Mouse (Mus musculus) CH12.LX (cell line): ENCODE measurements at regions not wholly inside any gene's neighbourhood (a gene's known extent, or its start where the extent isn't known, plus 50 kb on each side); places are given as distances from the start of the nearest gene placed in this dataset.

Experiments used
- DNase-seq: peaks from one replicate; pipeline ENCODE4 v3.0.0-alpha.2; 2013; ENCODE audit errors: extremely low read depth
- H3K27ac ChIP-seq: 2 replicates; pipeline ENCODE4 v1.5.1; 2012; ENCODE audit warnings: low read depth, mild to moderate bottlenecking, control low read depth, moderate library complexity; ENCODE audit not compliant: insufficient read depth
- H3K27me3 ChIP-seq: replicated peaks from 2 replicates; pipeline ENCODE3; 2012; ENCODE audit warnings: inconsistent platforms
- H3K36me3 ChIP-seq, 2 experiments: replicated peaks in 1 of 2; 2 replicates each; pipeline versions ENCODE3 to v1.6.1; 2012; ENCODE audit warnings: inconsistent platforms in 1 of 2, low read length in 1 of 2, mild to moderate bottlenecking in 1 of 2, mixed read lengths in 1 of 2, moderate library complexity in 1 of 2; ENCODE audit not compliant: control insufficient read depth in 1 of 2, insufficient read depth in 1 of 2
- H3K4me1 ChIP-seq, 2 experiments: 2 replicates each; pipeline ENCODE4 v1.6.1; 2012; ENCODE audit warnings: inconsistent platforms in 1 of 2, moderate library complexity in 1 of 2; ENCODE audit not compliant: insufficient read depth in 2 of 2, control insufficient read depth in 1 of 2
- H3K4me2 ChIP-seq: 2 replicates; pipeline ENCODE4 v1.6.1; 2012; ENCODE audit warnings: low read depth, mild to moderate bottlenecking, control low read depth; ENCODE audit not compliant: poor library complexity, insufficient read depth, severe bottlenecking
- H3K4me3 ChIP-seq, 3 experiments: fragments of 150-350 bp in 1 of 3; sonication (generic) in 1 of 3; replicated peaks in 1 of 3; 2 replicates each; pipeline versions ENCODE3 to v1.5.1; 2011 to 2012; ENCODE audit warnings: low read depth in 2 of 3, low read length in 2 of 3, mild to moderate bottlenecking in 2 of 3, moderate library complexity in 2 of 3, control low read depth in 1 of 3, improper control_type of control experiment in 1 of 3, inconsistent platforms in 1 of 3, mixed read lengths in 1 of 3; ENCODE audit not compliant: poor library complexity in 1 of 3
- H3K79me2 ChIP-seq: replicated peaks from 2 replicates; pipeline ENCODE4 v1.6.1; 2012; ENCODE audit warnings: mild to moderate bottlenecking, moderate library complexity; ENCODE audit not compliant: control insufficient read depth, poor library complexity, insufficient read depth, severe bottlenecking; ENCODE audit errors: extremely low read depth
- H3K9ac ChIP-seq: 2 replicates; pipeline ENCODE4 v1.6.1; 2012; ENCODE audit warnings: low read depth, mild to moderate bottlenecking, control low read depth, moderate library complexity; ENCODE audit not compliant: insufficient read depth
- H3K9me3 ChIP-seq: replicated peaks from 2 replicates; pipeline ENCODE3; 2012; ENCODE audit warnings: low read length, inconsistent platforms, mixed read lengths
- BHLHE40 ChIP-seq: IDR thresholded peaks from 2 replicates; pipeline ENCODE4 v1.6.1; 2011; ENCODE audit warnings: mild to moderate bottlenecking, low read depth, low read length, improper control_type of control experiment
- CHD1 ChIP-seq: IDR thresholded peaks from 2 replicates; pipeline ENCODE4 v1.6.1; 2012; ENCODE audit warnings: low read depth, low read length, improper control_type of control experiment, inconsistent platforms
- CTCF ChIP-seq, 2 experiments: IDR thresholded peaks in 1 of 2; conservative IDR thresholded peaks in 1 of 2; 2 replicates each; pipeline ENCODE4 v1.5.1; 2011 to 2012; ENCODE audit warnings: low read depth in 2 of 2, low read length in 2 of 2, improper control_type of control experiment in 1 of 2, inconsistent platforms in 1 of 2, mild to moderate bottlenecking in 1 of 2, moderate library complexity in 1 of 2
- E2F4 ChIP-seq: IDR thresholded peaks from 2 replicates; pipeline ENCODE4 v1.6.1; 2011; ENCODE audit warnings: low read depth, low read length, improper control_type of control experiment; ENCODE audit not compliant: insufficient replicate concordance
- ELF1 ChIP-seq: IDR thresholded peaks from 2 replicates; pipeline ENCODE4 v1.6.1; 2014; ENCODE audit warnings: low read depth, mild to moderate bottlenecking, inconsistent platforms, low read length, improper control_type of control experiment
- GABPA ChIP-seq: IDR thresholded peaks from 2 replicates; pipeline ENCODE4 v1.6.1; 2012; ENCODE audit warnings: low read depth, low read length, improper control_type of control experiment, inconsistent platforms; ENCODE audit not compliant: insufficient replicate concordance
- JUN ChIP-seq: IDR thresholded peaks from 2 replicates; pipeline ENCODE4 v1.6.1; 2011; ENCODE audit warnings: low read depth, mild to moderate bottlenecking, low read length, improper control_type of control experiment, moderate library complexity; ENCODE audit not compliant: insufficient read depth
- JUND ChIP-seq: conservative IDR thresholded peaks from 2 replicates; pipeline ENCODE4 v1.6.1; 2011; ENCODE audit warnings: low read depth, low read length, improper control_type of control experiment
- MEF2A ChIP-seq: IDR thresholded peaks from 2 replicates; pipeline ENCODE4 v1.6.1; 2014; ENCODE audit warnings: low read depth, mild to moderate bottlenecking, inconsistent platforms, low read length, improper control_type of control experiment, borderline replicate concordance
- MXI1 ChIP-seq: IDR thresholded peaks from 2 replicates; pipeline ENCODE4 v1.6.1; 2011; ENCODE audit warnings: mild to moderate bottlenecking, low read depth, low read length, improper control_type of control experiment
- MYC ChIP-seq: IDR thresholded peaks from 2 replicates; pipeline ENCODE4 v1.6.1; 2011; ENCODE audit warnings: low read depth, mild to moderate bottlenecking, improper control_type of control experiment, low read length
- NRF1 ChIP-seq: IDR thresholded peaks from 2 replicates; pipeline ENCODE4 v1.6.1; 2014; ENCODE audit warnings: low read depth, mild to moderate bottlenecking, inconsistent platforms, low read length, improper control_type of control experiment, moderate library complexity
- PAX5 ChIP-seq: IDR thresholded peaks from 2 replicates; pipeline ENCODE4 v1.6.1; 2012; ENCODE audit warnings: low read length, inconsistent platforms, mixed read lengths
- POLR2AphosphoS2 ChIP-seq: IDR thresholded peaks from 2 replicates; pipeline ENCODE4 v1.6.1; 2011; ENCODE audit warnings: low read depth, low read length, improper control_type of control experiment
- RCOR1 ChIP-seq: conservative IDR thresholded peaks from 2 replicates; pipeline ENCODE4 v1.6.1; 2012; ENCODE audit warnings: low read depth, mild to moderate bottlenecking, inconsistent platforms, low read length, improper control_type of control experiment
- SIN3A ChIP-seq: IDR thresholded peaks from 2 replicates; pipeline ENCODE4 v1.6.1; 2012; ENCODE audit warnings: low read length, improper control_type of control experiment, inconsistent platforms
- SMC3 ChIP-seq: IDR thresholded peaks from 2 replicates; pipeline ENCODE4 v1.6.1; 2011; ENCODE audit warnings: low read depth, low read length, improper control_type of control experiment
- TBP ChIP-seq: conservative IDR thresholded peaks from 2 replicates; pipeline ENCODE4 v1.6.1; 2011; ENCODE audit warnings: low read depth, low read length, improper control_type of control experiment
- USF1 ChIP-seq: IDR thresholded peaks from 2 replicates; pipeline ENCODE4 v1.6.1; 2014; ENCODE audit warnings: low read depth, mild to moderate bottlenecking, inconsistent platforms, low read length, improper control_type of control experiment
- USF2 ChIP-seq: conservative IDR thresholded peaks from 2 replicates; pipeline ENCODE4 v1.6.1; 2011; ENCODE audit warnings: low read depth, low read length, improper control_type of control experiment
- ZKSCAN1 ChIP-seq: IDR thresholded peaks from 2 replicates; pipeline ENCODE4 v1.6.1; 2012; ENCODE audit warnings: low read depth, inconsistent platforms, low read length, improper control_type of control experiment, borderline replicate concordance
- ZNF384 ChIP-seq: IDR thresholded peaks from 2 replicates; pipeline ENCODE4 v1.6.1; 2012; ENCODE audit warnings: low read depth, low read length, improper control_type of control experiment, inconsistent platforms
- dilution Hi-C: fragments of 300-500 bp; cut with MboI; formaldehyde crosslinking; loops from 2 replicates; pipeline ENCODE4 v1.14.3; 2020; ENCODE audit warnings: low sequenced_read_pairs; ENCODE audit not compliant: extremely low pct_unique_long_range_greater_than_20kb, extremely low pct_ligation_motif_present
- in situ Hi-C: fragments of 300-500 bp; cut with MboI; formaldehyde crosslinking; loops from 3 replicates; pipeline ENCODE4 v1.14.3; 2019; ENCODE audit warnings: low sequenced_read_pairs, low pct_ligation_motif_present, low pct_unique_long_range_greater_than_20kb, mixed read lengths

DNA sequence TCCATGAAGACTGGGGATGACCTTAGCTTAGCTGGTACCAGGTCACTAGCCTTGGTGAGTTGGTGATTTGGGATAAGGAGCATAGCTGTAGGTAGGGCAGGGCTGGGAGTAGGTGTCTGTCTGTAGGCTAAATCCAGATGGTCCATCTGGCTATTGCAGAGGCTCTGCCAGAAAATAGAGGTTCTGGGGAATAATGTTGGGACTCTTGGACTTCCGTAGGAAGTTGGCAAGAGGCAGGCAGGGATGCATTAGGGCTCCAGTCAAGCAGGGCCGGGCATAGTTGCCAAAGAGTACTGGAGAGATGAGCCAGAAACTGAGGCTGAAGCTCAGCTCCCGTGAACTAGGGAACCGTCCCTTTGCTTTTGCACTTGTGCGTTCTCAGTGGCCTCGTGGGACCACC lies 278.7 kb upstream of the 4931429L15Rik start:
- no peak overlapping the region for H3K27ac ChIP-seq
- dilution Hi-C loops, result no loop called here
- TF ChIP-seq ZKSCAN1 (no peak), RCOR1 (no peak), POLR2AphosphoS2 (no peak), PAX5 (no peak), MXI1 (no peak), NRF1 (no peak), SIN3A (no peak), MYC (no peak), SMC3 (no peak), JUND (no peak), ZNF384 (no peak), ELF1 (no peak), USF2 (no peak), USF1 (no peak), TBP (no peak), BHLHE40 (no peak), CTCF (conservative IDR thresholded peaks at IDR 0.05 in 1 of 2, IDR thresholded peaks at IDR 0.05 in 1 of 2; ENCODE audit: low read depth in 2 of 2, low read length in 2 of 2) (no peak), MEF2A (no peak)

DNA sequence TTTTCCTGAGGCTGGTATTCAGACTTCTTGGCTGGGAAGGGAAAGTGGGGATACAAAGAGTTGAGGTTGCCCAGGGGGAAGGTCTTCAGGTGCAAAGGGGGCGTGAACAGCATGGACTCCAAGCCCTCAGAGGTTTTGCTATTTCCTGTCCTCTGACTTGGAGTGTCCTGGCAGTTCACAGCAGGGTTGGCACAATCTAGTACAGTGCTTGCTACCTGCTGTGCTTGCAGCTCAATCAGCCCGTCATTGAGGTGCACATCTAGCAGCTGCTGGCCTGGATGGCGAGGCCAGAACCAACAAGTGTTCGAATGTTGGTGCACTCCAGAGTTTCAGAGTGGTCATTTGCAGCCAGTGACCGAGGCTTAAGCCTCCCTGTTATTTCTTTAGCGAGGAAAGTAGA lies 273.7 kb upstream of the 4931429L15Rik start:
- in situ Hi-C loops, result no loop called here
- peaks cover 35% of the 10 kb centered on the region for H3K27me3 ChIP-seq
- dilution Hi-C loops, result no loop called here
- no peak for DNase-seq
- TF ChIP-seq ZNF384 (no peak), CHD1 (no peak), MXI1 (no peak), GABPA (no peak), RCOR1 (no peak), JUN (no peak), E2F4 (no peak), ELF1 (no peak)
- TF ChIP-seq, all 38 proteins: peak for 0
- Histone ChIP-seq H3K4me1 (no peaks in the 10 kb centered on the region), H3K4me2 (no peak overlapping the region), H3K79me2 (no peaks in the 10 kb centered on the region), H3K4me3 (no peak overlapping the region), H3K9me3 (peaks cover 2% of the 10 kb centered on the region), H3K9ac (no peak overlapping the region), H3K36me3 (no peaks in the 10 kb centered on the region), H3K27ac (no peak overlapping the region)

More for the DNA sequence above, 278.7 kb upstream of the 4931429L15Rik start:
- Histone ChIP-seq H3K9ac (no peak overlapping the region), H3K9me3 (peaks cover 6% of the 10 kb centered on the region), H3K79me2 (no peaks in the 10 kb centered on the region), H3K4me2 (no peak overlapping the region), H3K4me3 (no peak overlapping the region), H3K36me3 (no peaks in the 10 kb centered on the region), H3K4me1 (no peaks in the 10 kb centered on the region), H3K27me3 (peaks cover 16% of the 10 kb centered on the region)
- in situ Hi-C loops, result no loop called here
- DNase-seq, result no peak
